Mouse (Mus musculus): ENCODE data around the gene Shank1.

- TF ChIP-seq EP300 (optimal IDR thresholded peaks at IDR 0.05) (no peak), CTCF (IDR thresholded peaks at IDR 0.05; ENCODE audit: low read depth) (peak; percentile 64)
Measured at GRCm38 (mm10) chr7:44277250-44277622, 32.8 kb upstream of the Shank1 start.
